Mouse (Mus musculus): ENCODE measurements around the gene Troap. TPM values are rescaled to one million over a fixed set of nuclear protein-coding genes. Genes with fewer than 3 reads are reported as not detected.
A peak's percentile ranks its signal among the peaks of the same experiment; 100 is the strongest.

Troap gene
- total RNA-seq, 1 experiment from 2014 or later, result not detected

GRCm38 (mm10) chr15:99082322-99082721 lies 7.9 kb downstream of the Troap start:
- no peak for ATAC-seq (replicated peaks; ENCODE audit: insufficient number of reproducible peaks, low FRiP score, low TSS enrichment, poor library complexity, severe bottlenecking)

DNA sequence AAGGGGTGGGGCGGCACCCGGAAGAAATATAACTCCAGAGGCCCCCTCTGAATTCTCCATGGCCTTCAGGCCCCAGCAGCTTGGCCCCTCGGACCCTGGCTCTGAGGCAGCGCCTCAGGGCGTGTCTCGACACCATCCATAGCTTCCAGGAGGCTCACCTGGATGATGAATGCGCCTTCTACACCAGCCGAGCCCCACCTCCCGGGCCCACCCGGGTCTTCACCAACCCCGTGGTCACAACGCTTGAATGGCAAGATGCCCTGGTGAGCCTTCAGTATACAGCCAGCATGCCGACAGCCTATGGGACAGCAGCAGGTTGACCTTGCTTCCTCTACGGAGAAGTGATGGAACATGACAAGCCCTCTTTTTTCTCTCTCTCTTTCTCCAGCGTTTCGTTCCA lies 8.5 kb downstream of the Troap start:
- no peak for ATAC-seq (replicated peaks; ENCODE audit: insufficient number of reproducible peaks, low FRiP score, low TSS enrichment, poor library complexity, severe bottlenecking)

DNA sequence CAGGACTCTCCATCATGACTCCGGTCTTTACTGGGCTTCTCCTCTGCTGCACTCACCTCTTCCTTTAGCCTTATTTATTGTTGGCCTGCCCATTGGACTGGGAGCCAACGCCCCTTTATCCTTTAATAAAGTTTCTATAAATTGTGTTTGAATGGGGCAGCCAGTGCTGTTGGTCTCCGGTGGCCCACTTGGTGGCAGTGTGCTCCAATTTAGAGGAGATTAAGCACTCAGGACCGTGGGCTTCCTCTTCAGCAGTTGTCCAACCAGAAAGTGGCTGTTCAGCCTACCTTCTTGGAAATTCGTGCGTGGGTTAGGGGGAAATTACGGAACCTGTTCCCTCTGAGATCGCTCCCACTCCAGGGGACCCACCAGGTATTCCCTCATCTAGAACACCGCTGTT lies 8.9 kb downstream of the Troap start:
- ATAC-seq (replicated peaks; ENCODE audit: insufficient number of reproducible peaks, low FRiP score, low TSS enrichment, poor library complexity, severe bottlenecking), result no peak

- ATAC-seq (replicated peaks; ENCODE audit: insufficient number of reproducible peaks, low FRiP score, low TSS enrichment, poor library complexity, severe bottlenecking), result no peak
Observed at GRCm38 (mm10) chr15:99083867-99084557, 9.6 kb downstream of the Troap start.

GRCm38 (mm10) chr15:99084618-99085017 lies 10.2 kb downstream of the Troap start:
- no peak for ATAC-seq (replicated peaks; ENCODE audit: insufficient number of reproducible peaks, low FRiP score, low TSS enrichment, poor library complexity, severe bottlenecking)

- ATAC-seq (replicated peaks; ENCODE audit: insufficient number of reproducible peaks, low FRiP score, low TSS enrichment, poor library complexity, severe bottlenecking), result no peak
Observed at GRCm38 (mm10) chr15:99085997-99086396, 11.6 kb downstream of the Troap start.

DNA sequence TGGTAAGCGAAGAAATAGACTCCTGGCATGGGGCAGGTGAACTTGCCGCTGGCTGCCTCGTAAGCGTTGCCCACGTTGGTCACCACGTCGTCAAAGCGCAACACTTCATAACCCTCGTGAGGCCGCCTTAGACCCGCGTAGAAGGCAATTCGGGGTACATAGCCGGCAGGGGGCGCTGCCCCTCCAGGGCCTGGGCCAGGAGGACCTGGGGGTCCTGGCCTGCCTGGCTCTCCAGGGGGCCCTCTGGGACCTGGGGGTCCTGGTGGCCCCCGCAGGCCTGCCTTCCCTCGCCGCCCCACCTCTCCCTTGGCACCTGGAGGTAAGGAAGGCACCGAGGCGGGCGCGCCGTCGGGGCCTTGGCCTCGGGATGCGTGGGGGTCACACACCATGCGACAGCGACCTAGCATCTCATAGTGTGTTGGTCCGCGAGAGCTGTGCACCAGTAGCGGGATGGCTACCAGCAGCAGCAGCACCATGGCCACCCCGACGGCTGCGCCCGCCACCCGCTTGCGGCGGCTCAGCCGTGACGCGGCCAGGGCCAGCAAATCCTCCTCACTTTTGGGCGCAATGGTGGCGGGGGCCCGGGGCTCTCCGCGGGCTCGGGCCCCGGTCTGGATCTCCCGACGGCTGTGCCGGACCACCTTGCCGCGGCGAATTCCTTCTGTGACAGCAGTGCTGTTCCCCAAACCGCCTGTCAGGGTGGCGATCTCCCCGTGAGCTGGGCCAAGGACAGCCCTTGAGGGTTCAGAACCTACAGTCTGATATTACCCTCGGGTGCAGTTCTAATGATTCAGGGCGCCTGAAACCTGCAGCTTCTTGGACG lies 13.1 kb downstream of the Troap start, which contains the start of gene C1ql4:
TSS of gene C1ql4 (minus strand) at position 565 of the 823 bp plus-strand sequence.
- no peak for ATAC-seq (replicated peaks; ENCODE audit: insufficient number of reproducible peaks, low FRiP score, low TSS enrichment, poor library complexity, severe bottlenecking)

DNA sequence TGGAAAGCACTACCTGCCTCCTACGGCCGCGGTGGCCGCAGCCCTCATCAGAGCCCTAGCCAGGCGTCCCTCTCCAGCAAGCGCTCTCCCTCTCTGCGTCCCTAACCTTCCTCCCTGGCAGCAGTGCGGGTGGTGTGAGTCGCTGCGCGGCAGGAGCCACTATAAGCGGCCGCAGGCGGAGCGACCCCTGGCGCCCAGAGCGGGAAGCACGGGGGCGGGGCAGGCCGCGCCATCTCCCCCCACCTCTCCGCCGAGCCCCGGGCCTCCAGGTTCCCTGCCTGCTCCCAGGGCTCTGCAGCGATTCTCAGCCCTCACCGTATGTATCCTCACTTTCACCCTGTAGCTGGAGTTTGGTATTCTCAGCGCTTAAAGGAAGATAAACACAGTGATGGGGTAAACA lies 13.9 kb downstream of the Troap start:
- peak; percentile 60; the same call in 1 of the 2 replicates for ATAC-seq (replicated peaks; ENCODE audit: insufficient number of reproducible peaks, low FRiP score, low TSS enrichment, poor library complexity, severe bottlenecking)

DNA sequence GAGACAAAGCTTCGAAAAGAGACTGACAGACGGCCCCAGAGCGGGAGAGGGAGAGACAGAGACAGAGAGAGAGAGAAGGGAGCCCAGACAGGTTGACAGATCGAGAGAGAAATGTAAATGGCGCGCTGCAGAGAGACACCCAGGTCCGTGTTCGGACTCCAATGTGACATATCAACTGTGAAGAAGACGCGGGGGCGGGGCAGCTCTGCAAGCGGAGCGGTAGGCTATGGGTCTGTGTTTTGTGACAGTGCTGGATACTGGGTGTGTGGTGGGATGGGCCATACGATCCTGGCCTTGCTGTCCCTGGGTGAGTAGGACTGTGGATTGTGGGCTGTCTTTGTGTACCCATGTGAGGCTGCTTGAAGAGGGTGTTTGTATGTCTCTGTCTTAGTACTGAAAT lies 14.7 kb downstream of the Troap start:
- no peak for ATAC-seq (replicated peaks; ENCODE audit: insufficient number of reproducible peaks, low FRiP score, low TSS enrichment, poor library complexity, severe bottlenecking)

- ATAC-seq (replicated peaks; ENCODE audit: insufficient number of reproducible peaks, low FRiP score, low TSS enrichment, poor library complexity, severe bottlenecking), result no peak
Observed at GRCm38 (mm10) chr15:99092870-99093269, 18.5 kb downstream of the Troap start, which contains the start of gene Dnajc22. Gene Dnajc22 (plus strand): TSS chr15:99093170.

- peak; percentile 44; the same call in 1 of the 2 replicates for ATAC-seq (replicated peaks; ENCODE audit: insufficient number of reproducible peaks, low FRiP score, low TSS enrichment, poor library complexity, severe bottlenecking)
Observed at GRCm38 (mm10) chr15:99093291-99094258, 19.2 kb downstream of the Troap start.

DNA sequence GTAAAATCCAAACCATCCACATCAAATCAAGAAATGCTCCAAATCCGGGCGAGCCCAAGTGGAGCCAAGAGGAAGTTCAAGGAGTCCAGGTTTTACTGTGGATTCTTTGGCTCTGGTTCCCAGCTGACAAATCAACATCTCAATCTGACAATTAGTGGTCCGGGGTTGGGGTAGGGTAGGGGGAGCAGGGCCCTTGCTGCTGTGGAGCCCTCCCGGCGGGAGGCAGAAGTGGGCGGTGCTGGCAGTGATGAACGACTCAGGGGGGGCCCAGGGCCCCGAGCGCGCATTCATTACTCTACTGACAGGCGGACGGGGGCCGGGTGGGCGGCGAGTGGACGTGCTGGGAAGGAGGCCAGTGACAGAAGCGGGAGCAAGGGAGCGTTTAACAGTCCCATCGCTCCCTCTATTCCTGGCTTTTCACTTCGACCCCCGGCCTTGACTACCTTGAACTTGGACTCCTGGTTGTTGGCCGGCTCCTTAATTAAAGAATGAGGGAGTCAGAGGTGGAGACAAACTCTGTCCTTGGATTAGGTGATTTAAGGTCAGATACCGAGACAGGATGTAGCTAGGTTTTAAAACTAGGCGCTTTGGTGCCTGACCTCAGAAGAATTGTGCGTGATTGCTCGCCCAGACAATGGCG lies 20.4 kb downstream of the Troap start:
- ATAC-seq (replicated peaks; ENCODE audit: insufficient number of reproducible peaks, low FRiP score, low TSS enrichment, poor library complexity, severe bottlenecking), result no peak

DNA sequence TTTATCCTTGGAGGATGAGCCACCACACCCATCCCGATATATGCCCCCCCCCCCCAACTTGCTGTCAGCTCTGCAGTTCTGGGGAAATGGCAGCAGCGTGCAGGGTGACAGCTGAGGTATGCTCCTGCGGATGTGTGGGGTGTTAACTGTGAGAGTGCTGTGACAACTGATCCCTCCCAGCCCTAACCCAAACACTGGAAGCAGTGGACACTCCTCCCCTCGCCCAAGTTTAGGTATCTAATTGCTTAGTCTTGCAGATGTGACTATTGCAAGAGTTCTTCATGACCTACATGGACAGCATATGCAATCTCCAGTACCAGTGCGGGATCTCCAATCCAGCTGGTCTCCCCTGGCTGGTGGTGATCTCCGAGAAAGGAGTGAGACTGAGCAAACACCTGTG lies 21.0 kb downstream of the Troap start:
- no peak for ATAC-seq (replicated peaks; ENCODE audit: insufficient number of reproducible peaks, low FRiP score, low TSS enrichment, poor library complexity, severe bottlenecking)

DNA sequence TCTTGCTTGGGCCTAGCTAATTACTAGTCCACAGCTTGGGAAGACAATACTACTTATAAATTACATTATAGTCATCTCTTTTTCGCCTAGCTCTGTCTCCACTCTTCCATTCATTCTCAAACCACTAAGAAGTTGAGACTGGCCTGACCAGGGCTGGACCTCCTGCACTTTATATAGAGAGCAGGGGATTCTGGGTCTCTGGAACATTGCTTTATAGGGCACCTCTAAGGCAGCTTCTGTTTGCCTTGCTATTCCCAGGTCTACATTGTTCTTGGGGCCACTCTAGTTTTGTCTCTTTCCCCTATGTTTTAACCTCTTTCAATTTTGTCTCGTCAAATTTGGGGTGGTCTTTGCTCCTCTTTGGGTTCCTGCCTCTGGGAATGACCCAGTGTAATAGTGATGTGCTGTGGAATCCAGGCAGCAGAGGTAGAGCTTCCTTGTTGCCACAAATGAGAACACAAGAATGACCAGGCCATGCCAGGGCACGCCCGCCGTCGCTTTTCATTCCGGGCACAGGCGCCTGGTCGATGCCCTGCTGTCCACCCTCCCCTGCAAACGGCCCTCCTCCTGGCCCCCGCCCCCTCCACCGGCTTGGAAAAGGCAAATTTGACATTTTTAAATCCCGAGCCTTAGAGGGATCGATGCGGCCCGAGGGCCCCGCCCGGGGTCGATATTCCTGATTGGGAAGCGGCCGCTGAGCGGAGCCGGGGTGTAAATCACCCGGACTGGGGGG lies 21.9 kb downstream of the Troap start:
- ATAC-seq (replicated peaks; ENCODE audit: insufficient number of reproducible peaks, low FRiP score, low TSS enrichment, poor library complexity, severe bottlenecking), result no peak

GRCm38 (mm10) chr15:99096831-99097500 lies 22.6 kb downstream of the Troap start:
- no peak for ATAC-seq (replicated peaks; ENCODE audit: insufficient number of reproducible peaks, low FRiP score, low TSS enrichment, poor library complexity, severe bottlenecking)

DNA sequence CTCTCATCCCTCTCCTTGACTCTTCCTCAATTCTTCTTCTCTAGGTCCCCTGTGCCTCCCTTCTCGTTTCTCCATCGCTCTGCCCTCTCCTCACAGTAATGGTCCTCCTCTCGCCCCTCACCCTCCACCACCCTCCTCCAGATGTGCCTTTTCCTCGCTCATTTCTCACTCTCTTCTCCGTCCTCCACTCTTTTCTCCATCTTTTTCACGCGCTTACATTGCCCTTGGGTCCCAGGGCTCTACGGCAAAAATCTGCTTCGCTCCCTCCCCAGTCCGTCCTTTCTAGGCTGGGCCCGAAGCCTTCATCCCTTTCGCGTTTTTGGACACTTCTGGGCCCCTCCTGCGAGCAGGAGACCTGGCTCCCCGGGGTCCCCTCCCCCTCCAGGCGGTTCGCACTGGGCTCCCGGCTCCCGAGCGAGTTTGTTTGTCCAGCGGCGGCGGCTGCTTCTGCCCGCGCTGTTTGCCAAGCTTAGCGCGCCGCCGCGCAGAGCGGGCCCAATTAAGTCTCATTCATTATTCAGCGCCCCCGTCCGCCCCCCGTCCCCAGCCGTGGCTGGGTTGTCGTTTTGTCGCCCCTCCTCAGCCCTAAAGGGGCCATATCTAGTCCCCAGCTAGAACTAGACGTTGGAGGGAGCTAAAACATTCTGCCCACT lies 23.6 kb downstream of the Troap start:
- ATAC-seq (replicated peaks; ENCODE audit: insufficient number of reproducible peaks, low FRiP score, low TSS enrichment, poor library complexity, severe bottlenecking), result no peak

DNA sequence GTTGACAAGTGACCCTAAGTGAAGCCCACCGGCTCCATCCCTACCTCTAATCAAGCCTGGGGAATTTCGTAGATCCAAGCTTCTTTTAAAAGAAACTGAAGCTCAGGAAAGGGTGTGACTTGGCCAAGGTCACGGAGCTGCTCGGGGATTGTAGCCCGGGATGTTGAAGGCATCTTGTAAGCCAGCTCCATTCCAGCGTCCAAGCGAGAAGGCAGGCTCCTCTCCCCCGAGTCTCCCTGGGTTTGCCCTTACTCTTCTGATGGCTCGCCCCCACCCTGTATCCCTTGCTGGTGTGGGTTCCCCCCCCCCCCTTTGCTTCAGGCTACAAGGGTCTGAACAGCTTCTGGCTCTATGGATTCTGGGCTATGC lies 24.1 kb downstream of the Troap start:
- no peak for ATAC-seq (replicated peaks; ENCODE audit: insufficient number of reproducible peaks, low FRiP score, low TSS enrichment, poor library complexity, severe bottlenecking)
